Mouse (Mus musculus): ENCODE data around the gene Arrdc5.
A peak's percentile ranks its signal among the peaks of the same experiment; 100 is the strongest.
"Not testable (repeated sequence)": the region's sequence is repeated elsewhere in the genome, so short reads cannot be mapped to it uniquely, and the experiment has no call there.

Arrdc5 gene

GRCm38 (mm10) chr17:56276643-56277566 lies 23.2 kb downstream of the Arrdc5 start, which contains the start of gene Ticam1:
TSS of gene Ticam1 (minus strand) at chr17:56276786.
- DNase-seq = peak; percentile 73

GRCm38 (mm10) chr17:56275842-56276480 lies 24.1 kb downstream of the Arrdc5 start:
- DNase-seq = no peak

GRCm38 (mm10) chr17:56273986-56274385 lies 26.1 kb downstream of the Arrdc5 start:
- no peak for DNase-seq

GRCm38 (mm10) chr17:56273482-56273881 lies 26.6 kb downstream of the Arrdc5 start:
- DNase-seq = no peak

- DNase-seq = no peak
Measured at GRCm38 (mm10) chr17:56272644-56273043, 27.4 kb downstream of the Arrdc5 start.

- DNase-seq = no peak
Measured at GRCm38 (mm10) chr17:56271609-56272253, 28.4 kb downstream of the Arrdc5 start.

GRCm38 (mm10) chr17:56269741-56270140 lies 30.3 kb downstream of the Arrdc5 start:
- DNase-seq = no peak

- peak; percentile 76 for DNase-seq
Measured at GRCm38 (mm10) chr17:56269153-56269630, 30.9 kb downstream of the Arrdc5 start.

- no peak for DNase-seq
Measured at GRCm38 (mm10) chr17:56266271-56266670, 33.8 kb downstream of the Arrdc5 start.

- no peak for DNase-seq
Measured at GRCm38 (mm10) chr17:56265869-56266268, 34.2 kb downstream of the Arrdc5 start.

GRCm38 (mm10) chr17:56265011-56265410 lies 35.1 kb downstream of the Arrdc5 start:
- DNase-seq = no peak

GRCm38 (mm10) chr17:56264020-56264419 lies 36.1 kb downstream of the Arrdc5 start:
- peak; percentile 87 for DNase-seq

- no peak for DNase-seq
Measured at GRCm38 (mm10) chr17:56262645-56263094, 37.4 kb downstream of the Arrdc5 start.

GRCm38 (mm10) chr17:56261166-56261565 lies 38.9 kb downstream of the Arrdc5 start:
- DNase-seq = no peak

- DNase-seq = no peak
Measured at GRCm38 (mm10) chr17:56259301-56260037, 40.6 kb downstream of the Arrdc5 start.

- not testable (repeated sequence) for DNase-seq
Measured at GRCm38 (mm10) chr17:56258812-56259211, 41.3 kb downstream of the Arrdc5 start.

GRCm38 (mm10) chr17:56258269-56258668 lies 41.8 kb downstream of the Arrdc5 start:
- not testable (repeated sequence) for DNase-seq

- DNase-seq = peak; percentile 34
Measured at GRCm38 (mm10) chr17:56257181-56257894, 42.7 kb downstream of the Arrdc5 start.

GRCm38 (mm10) chr17:56256239-56256881 lies 43.7 kb downstream of the Arrdc5 start, which contains the start of gene Fem1a:
TSS of gene Fem1a (plus strand) at chr17:56256810.
- peak; percentile 93 for DNase-seq

GRCm38 (mm10) chr17:56255863-56256238 lies 44.2 kb downstream of the Arrdc5 start:
- DNase-seq = peak; percentile 99

- peak; percentile 53 for DNase-seq
Measured at GRCm38 (mm10) chr17:56255429-56255828, 44.7 kb downstream of the Arrdc5 start.
